ENCODE assay signal across 15 mouse cellular contexts in genomic region chr4:137661078-137661450, GRCm38 (mm10). TPM values are rescaled to one million over a fixed set of nuclear protein-coding genes. Genes with fewer than 3 reads are reported as not detected.
DNase-seq lines count a peak whose midpoint lies in the region; ATAC-seq and TF ChIP-seq lines count a peak whose summit lies in the region.
"Had no signal": no experiment of that assay in that cellular context is flagged by ENCODE, and none has a peak within 500 bp of the region (broad histone marks: within the 10 kb centered on the region; RNA-seq: fewer than 3 reads in every experiment).

No protein-coding gene starts in this region.

- peak; percentile 52 to 65 for DNase-seq in cerebellum, postnatal 14 days
- DNase-seq in cerebellum, adult 9-10 months = no peak
- DNase-seq in kidney, postnatal 4 days = no peak
- no peak for DNase-seq in heart, postnatal 25 days (ENCODE audit: low spot score)
- DNase-seq in gastrocnemius, postnatal 25 days = no peak
- DNase-seq: gastrocnemius, postnatal 14 days; heart, postnatal 4 days; liver; right cerebral cortex, postnatal 14 days; thymus, postnatal 4 days had no signal

- H3K9ac ChIP-seq in kidney, embryonic 16.5 days (replicated peaks; ENCODE audit: low read length) = no peak overlapping the region
- no peak overlapping the region for H3K9ac ChIP-seq in hindbrain, embryonic 15.5 days

- H3K27me3 ChIP-seq in kidney, embryonic 16.5 days (ENCODE audit: insufficient read depth, low read length) = peaks cover 24% of the 10 kb centered on the region
- H3K27me3 ChIP-seq in E14TG2a.4 (ENCODE audit: insufficient read depth, low read length) = peaks cover 33% of the 10 kb centered on the region
- H3K27me3 ChIP-seq in hindbrain, embryonic 15.5 days = no peaks in the 10 kb centered on the region
- H3K27me3 ChIP-seq: Patski had no signal

- no peak for TF ChIP-seq CTCF in E14TG2a.4 (conservative IDR thresholded peaks at IDR 0.05; ENCODE audit: low read length)

- H3K4me1 ChIP-seq in kidney, embryonic 16.5 days (ENCODE audit: insufficient read depth, low read length) = peaks cover 25% of the 10 kb centered on the region
- peaks cover 80% of the 10 kb centered on the region for H3K4me1 ChIP-seq in E14TG2a.4 (replicated peaks; ENCODE audit: low read depth, low read length)
- H3K4me1 ChIP-seq in hindbrain, embryonic 15.5 days (replicated peaks) = peaks cover 39% of the 10 kb centered on the region

- ATAC-seq in kidney, embryonic 16.5 days (ENCODE audit: low FRiP score, low TSS enrichment) = no peak
- no peak for ATAC-seq in hindbrain, embryonic 15.5 days (ENCODE audit: low FRiP score, low read depth)

- no peak overlapping the region for H3K4me3 ChIP-seq in kidney, embryonic 16.5 days (ENCODE audit: low read length)
- H3K4me3 ChIP-seq in E14TG2a.4 (replicated peaks; ENCODE audit: low read length) = 0 out of 2 replicates have a peak overlapping the region, but pooled peaks have one; percentile 17
- H3K4me3 ChIP-seq in hindbrain, embryonic 15.5 days = no peak overlapping the region
- H3K4me3 ChIP-seq: heart, embryonic 10.5 days had no signal

- peaks cover 18% of the 10 kb centered on the region for H3K36me3 ChIP-seq in kidney, embryonic 16.5 days (ENCODE audit: insufficient read depth, low read length)
- H3K36me3 ChIP-seq in E14TG2a.4 (ENCODE audit: insufficient read depth, low read length) = peaks cover 40% of the 10 kb centered on the region
- H3K36me3 ChIP-seq in hindbrain, embryonic 15.5 days = peaks cover 13% of the 10 kb centered on the region; the same call in 1 of the 2 replicates

- no peak overlapping the region for H3K4me2 ChIP-seq in kidney, embryonic 16.5 days (replicated peaks; ENCODE audit: low read depth, low read length)
- H3K4me2 ChIP-seq in hindbrain, embryonic 15.5 days = no peak overlapping the region

- intact Hi-C loops in heart, postnatal 25 days (cut with DNase I) = no loop called here

- WGBS in kidney, embryonic 16.5 days = 50% methylated on average over 2 of the region's 2 CpGs
- 54% methylated on average over 2 of the region's 2 CpGs for WGBS in hindbrain, embryonic 15.5 days

- H3K9me3 ChIP-seq in kidney, embryonic 16.5 days (ENCODE audit: low read length) = no peaks in the 10 kb centered on the region
- no peaks in the 10 kb centered on the region for H3K9me3 ChIP-seq in E14TG2a.4 (ENCODE audit: low read length)
- no peaks in the 10 kb centered on the region for H3K9me3 ChIP-seq in hindbrain, embryonic 15.5 days
- H3K9me3 ChIP-seq: heart, embryonic 10.5 days had no signal

- peak overlapping the region; percentile 63 for H3K27ac ChIP-seq in kidney, embryonic 16.5 days (ENCODE audit: low read length)
- H3K27ac ChIP-seq in hindbrain, embryonic 15.5 days (replicated peaks) = peak overlapping the region; percentile 49

RNA-seq across cellular contexts. Expression of gene Rap1gap, which starts 3.5 kb away (rescaled TPM):
- 22.0 and 31.7 TPM in 2 replicates for polyA plus RNA-seq in kidney, embryonic 16.5 days (2015; fragmentation: Nextera tagmentation; extraction: Ambion mirVana)
- 93.2 and 99.6 TPM in 2 replicates for polyA plus RNA-seq in hindbrain, embryonic 15.5 days (2015; fragmentation: Nextera tagmentation; extraction: Ambion mirVana)
- 10 to 100 TPM; 13.8 to 19.4 TPM for total RNA-seq in heart, postnatal 25 days (2021)
- total RNA-seq in gastrocnemius, postnatal 25 days (2021) = 1 to 10 TPM; 8.0 to 9.4 TPM

Comparison
In these comparisons a context has a peak if more than half of its experiments do, and no peak if none do; other contexts are left out.
1. DNase-seq: peak in cerebellum, postnatal 14 days (2 of 2); none in cerebellum, adult 9-10 months (single experiment), kidney, postnatal 4 days (0 of 2), heart, postnatal 25 days (single experiment) and gastrocnemius, postnatal 25 days (single experiment).